Mouse (Mus musculus) neutrophil, adult 5-6 weeks (primary cell): ENCODE results near the gene Kncn. TPM values are rescaled to one million over a fixed set of nuclear protein-coding genes. Genes with fewer than 3 reads are reported as not detected.

Source experiments
- ATAC-seq: fragments of 151-379, 151-347 bp; 2 replicates; pipeline ENCODE4 v1.8.0; 2017; ENCODE audit warnings: mild to moderate bottlenecking, moderate TSS enrichment; ENCODE audit not compliant: insufficient number of reproducible peaks, poor library complexity, low FRiP score, severe bottlenecking; ENCODE audit errors: extremely low read depth
- total RNA-seq: library from RNA; stranded (forward); fragments of 200-1000 nt; gene quantifications from 2 replicates; pipeline ENCODE4 v1.2.3, GENCODE M21; 2017

The Kncn gene
- not detected in 2 replicates for total RNA-seq

GRCm38 (mm10) chr4:115884022-115884421, at the start of gene Kncn:
TSS of gene Kncn (plus strand) at chr4:115884400.
- no peak for ATAC-seq

GRCm38 (mm10) chr4:115835576-115835975, 48.6 kb upstream of the Kncn start:
- no peak for ATAC-seq

- ATAC-seq, result no peak
These were observed 46.0 kb upstream of the Kncn start for GRCm38 (mm10) chr4:115838196-115838595.

- ATAC-seq, result peak; percentile 96
These were observed 45.2 kb upstream of the Kncn start, which contains the start of gene Mknk1 for GRCm38 (mm10) chr4:115838696-115839641. TSS of gene Mknk1 (plus strand) at chr4:115839198.

- no peak for ATAC-seq
These were observed 44.2 kb upstream of the Kncn start for GRCm38 (mm10) chr4:115839956-115840355.

- no peak for ATAC-seq
These were observed 43.4 kb upstream of the Kncn start for GRCm38 (mm10) chr4:115840842-115841241.

- no peak for ATAC-seq
These were observed 37.5 kb upstream of the Kncn start for GRCm38 (mm10) chr4:115846656-115847055.

- ATAC-seq, result peak; percentile 81
These were observed 36.8 kb upstream of the Kncn start for GRCm38 (mm10) chr4:115847377-115847776.

- ATAC-seq, result no peak
These were observed 36.1 kb upstream of the Kncn start for GRCm38 (mm10) chr4:115848083-115848482.

GRCm38 (mm10) chr4:115848990-115849677, 35.1 kb upstream of the Kncn start:
- no peak for ATAC-seq

GRCm38 (mm10) chr4:115850111-115850510, 34.1 kb upstream of the Kncn start:
- no peak for ATAC-seq

- ATAC-seq, result no peak
These were observed 33.6 kb upstream of the Kncn start for GRCm38 (mm10) chr4:115850631-115851030.

GRCm38 (mm10) chr4:115851569-115851968, 32.6 kb upstream of the Kncn start:
- ATAC-seq, result no peak

- no peak for ATAC-seq
These were observed 29.1 kb upstream of the Kncn start for GRCm38 (mm10) chr4:115855100-115855499.

GRCm38 (mm10) chr4:115855609-115856008, 28.6 kb upstream of the Kncn start:
- ATAC-seq, result no peak

- no peak for ATAC-seq
These were observed 27.9 kb upstream of the Kncn start for GRCm38 (mm10) chr4:115856282-115856681.

- peak; percentile 88 for ATAC-seq
These were observed 26.8 kb upstream of the Kncn start for GRCm38 (mm10) chr4:115857293-115857883.

GRCm38 (mm10) chr4:115863352-115863751, 20.8 kb upstream of the Kncn start:
- no peak for ATAC-seq

- no peak for ATAC-seq
These were observed 20.3 kb upstream of the Kncn start for GRCm38 (mm10) chr4:115863880-115864279.
